In genomic region chr1:40243561-40243998, GRCm38 (mm10) we compare ENCODE assay signal across 15 mouse cellular contexts. TPM values are rescaled to one million over a fixed set of nuclear protein-coding genes. Genes with fewer than 3 reads are reported as not detected.
DNase-seq lines count a peak whose midpoint lies in the region; TF ChIP-seq lines count a peak whose summit lies in the region.
"Had no signal": no experiment of that assay in that cellular context is flagged by ENCODE, and none has a peak within 500 bp of the region (broad histone marks: within the 10 kb centered on the region; RNA-seq: fewer than 3 reads in every experiment).

No protein-coding gene starts in this region.

- H3K27ac ChIP-seq in gastrocnemius, adult 2 months, result no peak overlapping the region
- H3K27ac ChIP-seq: embryonic facial prominence, embryonic 12.5 days; hindbrain, embryonic 12.5 days had no signal

- no peak for TF ChIP-seq CTCF in gastrocnemius, adult 2 months (IDR thresholded peaks at IDR 0.05)

- intact Hi-C loops in gastrocnemius, adult 2 months (cut with DNase I), result no loop called here

- peak; percentile 40 to 67 for DNase-seq in layer of hippocampus, adult 18-20 months (ENCODE audit: low spot score in 2 of 2)
- no peak for DNase-seq in layer of hippocampus, postnatal 36 days
- peak; percentile 55 for DNase-seq in gonadal fat pad, adult 2 months (ENCODE audit: low read depth)
- DNase-seq in layer of hippocampus, adult 9-11 months, result peak; percentile 58
- no peak for DNase-seq in c-Kit-positive CD71-positive TER-119-positive erythroid progenitor cells, embryonic 14.5 days (ENCODE audit: low spot score)
- DNase-seq in gastrocnemius, adult 2 months, result no peak
- DNase-seq in spleen, postnatal 10 days (ENCODE audit: low spot score in 2 of 2), result no peak
- DNase-seq: cerebellum, postnatal 36 days; forebrain, postnatal 0 days; gastrocnemius, postnatal 10 days; liver, postnatal 0 days; lung, postnatal 14 days; right cerebral cortex, postnatal 14 days had no signal

- H3K4me3 ChIP-seq in gastrocnemius, adult 2 months, result no peak overlapping the region
- H3K4me3 ChIP-seq: embryonic facial prominence, embryonic 12.5 days; hindbrain, embryonic 12.5 days had no signal

RNA-seq across cellular contexts. Expression of gene Il1r1, which starts 18.7 kb away (rescaled TPM):
- 1 to 10 TPM; 8.2 to 8.5 TPM for total RNA-seq in layer of hippocampus, adult 18-20 months (2021)
- 10 to 100 TPM in 1 of 2 experiments, 1 to 10 TPM in 1; 8.8 to 12.0 TPM for total RNA-seq in layer of hippocampus, postnatal 36 days (2021)
- 7.1 and 9.0 TPM in 2 replicates for polyA plus RNA-seq in gonadal fat pad, adult 2 months (2012; rRNA removed)
- 1 to 10 TPM; 3.0 to 3.4 TPM for total RNA-seq in gastrocnemius, adult 2 months (2021)

Comparison
In these comparisons a context has a peak if more than half of its experiments do, and no peak if none do; other contexts are left out.
1. DNase-seq: peak in layer of hippocampus, adult 18-20 months (2 of 2), gonadal fat pad, adult 2 months (single experiment) and layer of hippocampus, adult 9-11 months (single experiment); none in layer of hippocampus, postnatal 36 days (0 of 2), c-Kit-positive CD71-positive TER-119-positive erythroid progenitor cells, embryonic 14.5 days (single experiment), gastrocnemius, adult 2 months (single experiment) and spleen, postnatal 10 days (0 of 2).